Mouse (Mus musculus): ENCODE data around the gene Mmp1b. TPM values are rescaled to one million over a fixed set of nuclear protein-coding genes. Genes with fewer than 3 reads are reported as not detected.
"Not testable (repeated sequence)": the region's sequence is repeated elsewhere in the genome, so short reads cannot be mapped to it uniquely, and the experiment has no call there.

Mmp1b gene
- polyA plus RNA-seq (2016; fragmentation: Nextera tagmentation; extraction: Ambion mirVana) = not detected in 2 replicates

- Histone ChIP-seq H3K27ac (no peak within 1 kb of the TSS), H3K4me1 (no peaks in the 10 kb centered on the region), H3K4me3 (no peak within 1 kb of the TSS), H3K9me3 (replicated peaks) (no peaks in the 10 kb centered on the region), H3K36me3 (no peaks in the 10 kb centered on the region), H3K27me3 (ENCODE audit: low read depth, poor library complexity, severe bottlenecking) (no peaks in the 10 kb centered on the region)
- no peak for DNase-seq (ENCODE audit: low spot score)
Observed at GRCm38 (mm10) chr9:7387947-7388346, at the start of gene Mmp1b. Gene Mmp1b, minus strand, starts transcription at chr9:7388047.

GRCm38 (mm10) chr9:7396556-7396955, 8.7 kb upstream of the Mmp1b start:
- not testable (repeated sequence) for H3K4me3 ChIP-seq; H3K27me3 ChIP-seq (ENCODE audit: low read depth, poor library complexity, severe bottlenecking); H3K9me3 ChIP-seq (replicated peaks); DNase-seq (ENCODE audit: low spot score); H3K4me1 ChIP-seq; H3K27ac ChIP-seq; H3K36me3 ChIP-seq
- WGBS = 88% methylated on average over 8 of the region's 8 CpGs

GRCm38 (mm10) chr9:7354535-7354934, 33.3 kb downstream of the Mmp1b start:
- H3K27ac ChIP-seq = no peak overlapping the region
- no peaks in the 10 kb centered on the region for H3K36me3 ChIP-seq

GRCm38 (mm10) chr9:7345513-7345912, 42.3 kb downstream of the Mmp1b start:
- Histone ChIP-seq H3K27me3 (ENCODE audit: low read depth, poor library complexity, severe bottlenecking) (no peaks in the 10 kb centered on the region), H3K4me1 (no peaks in the 10 kb centered on the region), H3K36me3 (no peaks in the 10 kb centered on the region), H3K27ac (no peak overlapping the region), H3K9me3 (replicated peaks) (no peaks in the 10 kb centered on the region), H3K4me3 (no peak overlapping the region)
- 92% methylated on average over 2 of the region's 2 CpGs for WGBS
- no peak for DNase-seq (ENCODE audit: low spot score)

More at GRCm38 (mm10) chr9:7354535-7354934, 33.3 kb downstream of the Mmp1b start:
- DNase-seq (ENCODE audit: low spot score) = no peak
- no peak overlapping the region for H3K4me3 ChIP-seq
- WGBS = 89% methylated on average over 3 of the region's 3 CpGs
- no peaks in the 10 kb centered on the region for H3K9me3 ChIP-seq (replicated peaks)
- no peaks in the 10 kb centered on the region for H3K27me3 ChIP-seq (ENCODE audit: low read depth, poor library complexity, severe bottlenecking)
- H3K4me1 ChIP-seq = no peaks in the 10 kb centered on the region

- H3K27ac ChIP-seq = no peak within 1 kb of the TSS
- no peak within 1 kb of the TSS for H3K4me3 ChIP-seq
- no peaks in the 10 kb centered on the region for H3K9me3 ChIP-seq (replicated peaks)
- H3K36me3 ChIP-seq = no peaks in the 10 kb centered on the region
- no peaks in the 10 kb centered on the region for H3K27me3 ChIP-seq (ENCODE audit: low read depth, poor library complexity, severe bottlenecking)
- DNase-seq (ENCODE audit: low spot score) = no peak
- H3K4me1 ChIP-seq = no peaks in the 10 kb centered on the region
Observed at GRCm38 (mm10) chr9:7344107-7344506, 43.7 kb downstream of the Mmp1b start, which contains the start of gene Mmp12. Gene Mmp12, plus strand, starts transcription at chr9:7344381.

GRCm38 (mm10) chr9:7336740-7337483, 50.9 kb downstream of the Mmp1b start:
- Histone ChIP-seq H3K4me3 (no peak overlapping the region), H3K4me1 (no peaks in the 10 kb centered on the region), H3K9me3 (replicated peaks) (no peaks in the 10 kb centered on the region), H3K27ac (no peak overlapping the region), H3K27me3 (ENCODE audit: low read depth, poor library complexity, severe bottlenecking) (no peaks in the 10 kb centered on the region), H3K36me3 (no peaks in the 10 kb centered on the region)
- DNase-seq (ENCODE audit: low spot score) = no peak

- Histone ChIP-seq H3K27ac (no peak overlapping the region), H3K4me1 (no peaks in the 10 kb centered on the region), H3K36me3 (no peaks in the 10 kb centered on the region), H3K27me3 (ENCODE audit: low read depth, poor library complexity, severe bottlenecking) (no peaks in the 10 kb centered on the region), H3K9me3 (replicated peaks) (no peaks in the 10 kb centered on the region), H3K4me3 (no peak overlapping the region)
- DNase-seq (ENCODE audit: low spot score) = no peak
- 84% methylated on average over 5 of the region's 6 CpGs for WGBS
Observed at GRCm38 (mm10) chr9:7335766-7336680, 51.8 kb downstream of the Mmp1b start.

GRCm38 (mm10) chr9:7331847-7332246, 56.0 kb downstream of the Mmp1b start:
- H3K27ac ChIP-seq = no peak overlapping the region
- H3K4me3 ChIP-seq = no peak overlapping the region
- no peaks in the 10 kb centered on the region for H3K9me3 ChIP-seq (replicated peaks)
- H3K27me3 ChIP-seq (ENCODE audit: low read depth, poor library complexity, severe bottlenecking) = no peaks in the 10 kb centered on the region
- no peak for DNase-seq (ENCODE audit: low spot score)
- H3K4me1 ChIP-seq = no peaks in the 10 kb centered on the region
- no peaks in the 10 kb centered on the region for H3K36me3 ChIP-seq

Other genes starting within 250 kb of the Mmp1b start
- gene Dync2h1, start 203.6 kb downstream of the Mmp1b start, polyA plus RNA-seq (2016; fragmentation: Nextera tagmentation; extraction: Ambion mirVana) = 17.3 and 19.3 TPM in 2 replicates
- 124 TPM in 2 replicates for gene Dcun1d5, start 203.5 kb downstream of the Mmp1b start, polyA plus RNA-seq (2016; fragmentation: Nextera tagmentation; extraction: Ambion mirVana)
- not detected in 2 replicates for gene Mmp13, start 115.5 kb downstream of the Mmp1b start, polyA plus RNA-seq (2016; fragmentation: Nextera tagmentation; extraction: Ambion mirVana)
- not detected in 2 replicates for gene Mmp12, start 43.7 kb downstream of the Mmp1b start, polyA plus RNA-seq (2016; fragmentation: Nextera tagmentation; extraction: Ambion mirVana)
- gene Mmp3, start 57.8 kb upstream of the Mmp1b start, polyA plus RNA-seq (2016; fragmentation: Nextera tagmentation; extraction: Ambion mirVana) = not detected in 2 replicates
- gene Mmp10, start 114.3 kb upstream of the Mmp1b start, polyA plus RNA-seq (2016; fragmentation: Nextera tagmentation; extraction: Ambion mirVana) = not detected in 2 replicates
- gene Mmp8, start 170.4 kb upstream of the Mmp1b start, polyA plus RNA-seq (2016; fragmentation: Nextera tagmentation; extraction: Ambion mirVana) = not detected in 2 replicates
- gene Mmp27, start 183.3 kb upstream of the Mmp1b start, polyA plus RNA-seq (2016; fragmentation: Nextera tagmentation; extraction: Ambion mirVana) = not detected in 2 replicates
- gene Mmp20, start 240.2 kb upstream of the Mmp1b start, polyA plus RNA-seq (2016; fragmentation: Nextera tagmentation; extraction: Ambion mirVana) = not detected in 2 replicates

Measured in limb, embryonic 10.5 days (tissue).